Mouse (Mus musculus): ENCODE measurements at regions not wholly inside any gene's neighbourhood (a gene's known extent, or its start where the extent isn't known, plus 50 kb on each side); places are given as distances from the start of the nearest gene placed in this dataset.

DNA sequence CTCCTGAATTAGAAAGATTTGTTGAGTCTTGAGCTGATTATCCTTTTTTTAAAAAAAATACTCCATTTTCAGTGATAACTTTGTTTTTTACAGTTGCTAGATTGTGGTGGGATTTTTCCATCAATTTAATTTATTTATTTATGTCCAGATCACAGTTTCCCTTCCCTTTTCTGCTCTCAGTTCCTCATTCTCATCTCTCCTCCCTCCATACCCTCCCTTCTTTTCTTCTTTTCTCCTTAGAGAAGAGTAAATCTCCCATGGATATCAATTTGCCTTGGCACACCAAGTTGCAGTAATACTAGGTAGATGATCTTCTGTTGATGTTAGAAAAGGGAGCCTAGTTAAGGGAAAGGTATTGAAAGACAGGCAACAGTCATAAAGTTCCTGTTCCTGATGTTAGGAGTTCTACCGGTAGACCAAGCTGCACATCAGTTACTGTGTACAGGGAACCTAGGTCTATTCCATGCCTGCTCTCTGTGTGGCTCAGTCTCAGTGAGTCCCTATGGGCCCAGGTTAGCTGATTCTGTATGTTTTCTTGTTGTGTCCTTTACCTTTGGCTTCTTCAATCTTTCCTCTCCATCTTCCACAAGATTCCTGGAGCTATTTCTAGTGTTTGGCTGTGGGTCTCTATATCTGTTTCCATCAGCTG lies 777.2 kb upstream of the Frg1 start:
- TF ChIP-seq POLR2A (IDR thresholded peaks at IDR 0.05; ENCODE audit: extremely low read depth, insufficient read depth, low read length) (no peak), CTCF (IDR thresholded peaks at IDR 0.05; ENCODE audit: extremely low read depth, insufficient read depth, low read length) (no peak)
